Mouse (Mus musculus): ENCODE results near the gene Ddhd1. TPM values are rescaled to one million over a fixed set of nuclear protein-coding genes. Genes with fewer than 3 reads are reported as not detected.

Gene Ddhd1
- total RNA-seq, 2 experiments from 2014 or later, result 67.0 to 69.6 TPM

Small RNA genes within 50 kb of the gene (microRNA-seq; reads per million reads assigned to microRNA genes)
- 1.5 reads per million for gene Mir5131

Other genes starting within 250 kb of the Ddhd1 start
- gene Fermt2, start 128.0 kb downstream of the Ddhd1 start, total RNA-seq (2021), result 10 to 100 TPM; 72.8 to 77.2 TPM